Mouse (Mus musculus): ENCODE measurements around the gene Eif4g2. TPM values are rescaled to one million over a fixed set of nuclear protein-coding genes. Genes with fewer than 3 reads are reported as not detected.

Eif4g2 gene
- total RNA-seq (2021), result 100 to 1,000 TPM; 857 to 878 TPM
- long read RNA-seq, experiment 1, full-length matches to known transcripts, result 527 of 683 reads
- long read RNA-seq, experiment 1, partial matches to known transcripts, result 102 of 683 reads
- long read RNA-seq, experiment 1, other reads (novel, unspliced or antisense), result 54 of 683 reads
- long read RNA-seq, experiment 2, full-length matches to known transcripts, result 604 of 770 reads
- long read RNA-seq, experiment 2, partial matches to known transcripts, result 104 of 770 reads
- long read RNA-seq, experiment 2, other reads (novel, unspliced or antisense), result 62 of 770 reads

- DNase-seq (ENCODE audit: low spot score in 2 of 2), result peak; percentile 99
Observed at GRCm38 (mm10) chr7:111082822-111083732, at the start of gene Eif4g2. Gene Eif4g2 (minus strand): TSS chr7:111083030.

- no peak for DNase-seq (ENCODE audit: low spot score in 2 of 2)
Observed at GRCm38 (mm10) chr7:111132596-111132995, 49.8 kb upstream of the Eif4g2 start.

GRCm38 (mm10) chr7:111126636-111127395, 44.0 kb upstream of the Eif4g2 start:
- DNase-seq (ENCODE audit: low spot score in 2 of 2), result no peak

GRCm38 (mm10) chr7:111123761-111124546, 41.1 kb upstream of the Eif4g2 start:
- DNase-seq (ENCODE audit: low spot score in 2 of 2), result no peak

GRCm38 (mm10) chr7:111122531-111123130, 39.8 kb upstream of the Eif4g2 start:
- DNase-seq (ENCODE audit: low spot score in 2 of 2), result peak; percentile 98

GRCm38 (mm10) chr7:111122084-111122530, 39.3 kb upstream of the Eif4g2 start:
- DNase-seq (ENCODE audit: low spot score in 2 of 2), result peak in 1 of 2 experiments; percentile 90

- peak in 1 of 2 experiments; percentile 49 for DNase-seq (ENCODE audit: low spot score in 2 of 2)
Observed at GRCm38 (mm10) chr7:111121522-111121921, 38.7 kb upstream of the Eif4g2 start.

GRCm38 (mm10) chr7:111109561-111109960, 26.7 kb upstream of the Eif4g2 start:
- DNase-seq (ENCODE audit: low spot score in 2 of 2), result no peak

- DNase-seq (ENCODE audit: low spot score in 2 of 2), result no peak
Observed at GRCm38 (mm10) chr7:111109161-111109560, 26.3 kb upstream of the Eif4g2 start.

GRCm38 (mm10) chr7:111098196-111098595, 15.4 kb upstream of the Eif4g2 start:
- no peak for DNase-seq (ENCODE audit: low spot score in 2 of 2)

- DNase-seq (ENCODE audit: low spot score in 2 of 2), result no peak
Observed at GRCm38 (mm10) chr7:111095169-111095568, 12.3 kb upstream of the Eif4g2 start.

- DNase-seq (ENCODE audit: low spot score in 2 of 2), result no peak
Observed at GRCm38 (mm10) chr7:111085153-111085552, 2.3 kb upstream of the Eif4g2 start.

GRCm38 (mm10) chr7:111084443-111084842, 1.6 kb upstream of the Eif4g2 start:
- no peak for DNase-seq (ENCODE audit: low spot score in 2 of 2)

GRCm38 (mm10) chr7:111083733-111084120, 897 bp upstream of the Eif4g2 start:
- DNase-seq (ENCODE audit: low spot score in 2 of 2), result no peak

- peak; percentile 87 to 93 for DNase-seq (ENCODE audit: low spot score in 2 of 2)
Observed at GRCm38 (mm10) chr7:111082043-111082821, 598 bp downstream of the Eif4g2 start.

- DNase-seq (ENCODE audit: low spot score in 2 of 2), result no peak
Observed at GRCm38 (mm10) chr7:111080876-111081275, 2.0 kb downstream of the Eif4g2 start.

GRCm38 (mm10) chr7:111080026-111080425, 2.8 kb downstream of the Eif4g2 start:
- no peak for DNase-seq (ENCODE audit: low spot score in 2 of 2)

- DNase-seq (ENCODE audit: low spot score in 2 of 2), result no peak
Observed at GRCm38 (mm10) chr7:111078271-111078670, 4.6 kb downstream of the Eif4g2 start.

GRCm38 (mm10) chr7:111075288-111075687, 7.5 kb downstream of the Eif4g2 start:
- no peak for DNase-seq (ENCODE audit: low spot score in 2 of 2)

Data from layer of hippocampus, postnatal 14 days (tissue).